Mouse (Mus musculus): ENCODE results near the gene Emc1. TPM values are rescaled to one million over a fixed set of nuclear protein-coding genes. Genes with fewer than 3 reads are reported as not detected.

Emc1 gene
- polyA plus RNA-seq, 1 experiment from 2014 or later, result 24.5 TPM

GRCm38 (mm10) chr4:139422409-139422808, 70.0 kb downstream of the Emc1 start:
- Histone ChIP-seq H3K36me3 (ENCODE audit: control insufficient read depth, insufficient read depth, low read length) (peaks cover 95% of the 10 kb centered on the region), H3K4me1 (ENCODE audit: control insufficient read depth, insufficient read depth, low read length) (no peaks in the 10 kb centered on the region), H3K27ac (ENCODE audit: low read length) (no peak overlapping the region), H3K9me3 (ENCODE audit: control insufficient read depth, low read depth, low read length) (no peaks in the 10 kb centered on the region), H3K4me2 (replicated peaks; ENCODE audit: low read depth, low read length) (no peak overlapping the region), H3K4me3 (ENCODE audit: low read depth, low read length) (no peak overlapping the region), H3K9ac (replicated peaks; ENCODE audit: low read depth, low read length) (no peak overlapping the region), H3K27me3 (ENCODE audit: control insufficient read depth, insufficient read depth, low read length) (no peaks in the 10 kb centered on the region)
- 95% methylated on average over 2 of the region's 2 CpGs for WGBS
- ATAC-seq (ENCODE audit: insufficient number of reproducible peaks, insufficient read depth, low FRiP score, low read depth), result no peak

DNA sequence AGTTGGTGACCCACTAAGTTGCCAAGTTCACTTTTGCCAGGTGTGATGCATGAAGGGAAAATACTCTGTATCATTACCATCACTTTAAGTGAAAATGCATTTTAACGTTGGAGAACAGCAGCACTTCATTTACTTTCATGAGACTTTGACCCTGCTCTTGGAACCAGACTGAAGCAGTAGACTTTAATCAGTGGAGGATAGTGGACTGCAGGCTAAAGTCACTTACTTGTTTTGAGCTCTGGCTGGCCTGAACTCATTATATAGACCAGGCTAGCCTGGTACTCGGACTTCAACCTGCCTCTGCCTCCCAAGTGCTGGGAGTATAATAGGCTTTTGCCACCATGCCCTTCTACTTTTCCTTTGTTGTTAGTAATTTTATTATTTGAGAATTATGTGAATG, 70.9 kb downstream of the Emc1 start:
- Histone ChIP-seq H3K9ac (replicated peaks; ENCODE audit: low read depth, low read length) (no peak overlapping the region), H3K27ac (ENCODE audit: low read length) (no peak overlapping the region), H3K36me3 (ENCODE audit: control insufficient read depth, insufficient read depth, low read length) (peaks cover 95% of the 10 kb centered on the region), H3K4me3 (ENCODE audit: low read depth, low read length) (no peak overlapping the region), H3K4me2 (replicated peaks; ENCODE audit: low read depth, low read length) (no peak overlapping the region), H3K4me1 (ENCODE audit: control insufficient read depth, insufficient read depth, low read length) (no peaks in the 10 kb centered on the region), H3K9me3 (ENCODE audit: control insufficient read depth, low read depth, low read length) (no peaks in the 10 kb centered on the region), H3K27me3 (ENCODE audit: control insufficient read depth, insufficient read depth, low read length) (no peaks in the 10 kb centered on the region)
- ATAC-seq (ENCODE audit: insufficient number of reproducible peaks, insufficient read depth, low FRiP score, low read depth), result no peak
- 84% methylated on average over 2 of the region's 2 CpGs for WGBS

Small RNAs within 50 kb of the gene (microRNA-seq; reads per million reads assigned to microRNA genes)
- gene Gm24245 (0.78 reads per million), gene Gm25732 (not detected)

Other genes with a start within 250 kb of the Emc1 start
- gene Minos1, start 221.5 kb upstream of the Emc1 start, polyA plus RNA-seq (2014; fragmentation: Nextera tagmentation; extraction: Ambion mirVana), result 477 and 482 TPM in 2 replicates
- gene Capzb, start 159.7 kb upstream of the Emc1 start, polyA plus RNA-seq (2014; fragmentation: Nextera tagmentation; extraction: Ambion mirVana), result 280 and 301 TPM in 2 replicates
- 9.5 and 13.7 TPM in 2 replicates for gene Pqlc2, start 41.9 kb upstream of the Emc1 start, polyA plus RNA-seq (2014; fragmentation: Nextera tagmentation; extraction: Ambion mirVana)
- gene Akr7a5, start 41.8 kb upstream of the Emc1 start, polyA plus RNA-seq (2014; fragmentation: Nextera tagmentation; extraction: Ambion mirVana), result 107 and 108 TPM in 2 replicates
- gene Mrto4, start within 50 bp of the Emc1 start, polyA plus RNA-seq (2014; fragmentation: Nextera tagmentation; extraction: Ambion mirVana), result 94.0 and 96.9 TPM in 2 replicates
- 86.6 and 88.1 TPM in 2 replicates for gene Ubr4, start within 50 bp of the Emc1 start, polyA plus RNA-seq (2014; fragmentation: Nextera tagmentation; extraction: Ambion mirVana)
- gene Iffo2, start 178.0 kb downstream of the Emc1 start, polyA plus RNA-seq (2014; fragmentation: Nextera tagmentation; extraction: Ambion mirVana), result 5.7 and 6.1 TPM in 2 replicates